Comparison of ENCODE assay signal across 8 mouse cellular contexts in the genomic region with DNA sequence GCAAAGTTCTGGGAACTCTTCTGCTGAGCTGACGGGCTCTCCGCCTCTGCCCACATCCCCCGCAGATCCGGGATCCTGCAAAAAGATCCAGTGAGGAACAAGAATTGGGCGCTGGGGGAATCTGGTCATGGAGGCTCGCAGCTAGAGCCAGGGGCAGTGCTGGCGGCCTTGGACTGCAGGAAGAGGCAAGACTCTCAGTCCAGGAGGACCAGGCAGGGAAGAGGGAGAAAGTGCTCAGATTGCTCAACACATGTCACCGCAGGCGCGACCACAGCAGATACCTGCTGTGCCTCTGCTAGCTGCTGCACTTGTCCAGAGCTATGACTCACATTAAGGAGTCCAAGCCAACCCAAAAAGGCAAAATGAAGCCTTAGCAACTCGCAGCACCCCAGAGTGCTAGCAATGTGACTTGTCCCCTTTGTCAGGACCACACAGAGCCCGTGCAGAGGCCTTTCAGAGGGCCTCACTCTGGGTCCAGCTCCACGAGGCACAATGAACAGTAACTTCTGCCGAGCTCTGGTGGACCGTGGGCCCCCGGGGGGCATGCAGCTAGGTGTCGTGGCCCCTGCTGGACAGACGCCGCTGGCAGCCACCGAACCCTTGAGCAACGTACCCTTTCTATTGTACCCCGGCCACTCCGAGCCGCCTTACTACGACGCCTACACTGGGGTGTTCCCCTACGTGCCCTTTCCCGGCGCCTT. TPM values are rescaled to one million over a fixed set of nuclear protein-coding genes. Genes with fewer than 3 reads are reported as not detected.
DNase-seq lines count a peak whose midpoint lies in the region; ATAC-seq lines count a peak whose summit lies in the region.

A gene (plus strand): TSS at position 493 of the 701 bp plus-strand sequence.

- peak within 1 kb of the TSS; percentile 73 for H3K4me2 ChIP-seq in forebrain, embryonic 16.5 days (ENCODE audit: low read length)
- peak within 1 kb of the TSS; percentile 46 for H3K4me2 ChIP-seq in lung, embryonic 16.5 days (ENCODE audit: low read depth, low read length)

- no peak; the same call in 1 of the 2 replicates for ATAC-seq in forebrain, embryonic 16.5 days
- no peak for ATAC-seq in lung, embryonic 16.5 days (ENCODE audit: low read depth)

- H3K36me3 ChIP-seq in forebrain, embryonic 16.5 days (ENCODE audit: control insufficient read depth, insufficient read depth): no peaks in the 10 kb centered on the region
- H3K36me3 ChIP-seq in lung, embryonic 16.5 days (ENCODE audit: control insufficient read depth, insufficient read depth, low read length): no peaks in the 10 kb centered on the region

- no peaks in the 10 kb centered on the region for H3K9me3 ChIP-seq in forebrain, embryonic 16.5 days (ENCODE audit: control insufficient read depth, low read length)
- H3K9me3 ChIP-seq in lung, embryonic 16.5 days (ENCODE audit: control insufficient read depth, low read length): no peaks in the 10 kb centered on the region

- 18% methylated on average over 29 of the region's 29 CpGs for WGBS in forebrain, embryonic 16.5 days
- 19% methylated on average over 29 of the region's 29 CpGs for WGBS in lung, embryonic 16.5 days

- H3K27me3 ChIP-seq in forebrain, embryonic 16.5 days (replicated peaks; ENCODE audit: control insufficient read depth, insufficient read depth, low read length): peaks cover 11% of the 10 kb centered on the region
- peaks cover 39% of the 10 kb centered on the region for H3K27me3 ChIP-seq in lung, embryonic 16.5 days (ENCODE audit: control insufficient read depth, insufficient read depth, low read depth, low read length)

- peak; percentile 19 to 21 for DNase-seq in cerebellum, postnatal 25 days
- DNase-seq in cerebellum, adult 11 months: no peak
- DNase-seq in 3T3-L1 (ENCODE audit: low read depth, low spot score): peak; percentile 6
- DNase-seq in embryo, embryonic 10 days (ENCODE audit: low spot score): no peak
- DNase-seq in urinary bladder, postnatal 36 days (ENCODE audit: low spot score in 2 of 2): no peak
- DNase-seq in layer of hippocampus, postnatal 10 days (ENCODE audit: low spot score in 2 of 2): no peak

- H3K27ac ChIP-seq in forebrain, embryonic 16.5 days (ENCODE audit: low read length): no peak within 1 kb of the TSS
- H3K27ac ChIP-seq in lung, embryonic 16.5 days (ENCODE audit: low read length): no peak within 1 kb of the TSS

- peak within 1 kb of the TSS; percentile 62 for H3K9ac ChIP-seq in forebrain, embryonic 16.5 days (replicated peaks; ENCODE audit: low read depth, low read length)
- H3K9ac ChIP-seq in lung, embryonic 16.5 days (ENCODE audit: low read length): 0 out of 2 replicates have a peak within 1 kb of the TSS, but pooled peaks have one; percentile 23

- peaks cover 14% of the 10 kb centered on the region for H3K4me1 ChIP-seq in forebrain, embryonic 16.5 days (replicated peaks; ENCODE audit: control insufficient read depth, insufficient read depth, low read length)
- peaks cover 10% of the 10 kb centered on the region; the same call in 1 of the 2 replicates for H3K4me1 ChIP-seq in lung, embryonic 16.5 days (replicated peaks; ENCODE audit: control insufficient read depth, insufficient read depth, low read length)

- peak within 1 kb of the TSS; percentile 47 for H3K4me3 ChIP-seq in forebrain, embryonic 16.5 days (replicated peaks; ENCODE audit: low read length)
- H3K4me3 ChIP-seq in lung, embryonic 16.5 days (ENCODE audit: low read length): peak within 1 kb of the TSS; percentile 26

RNA-seq across cellular contexts. Expression of the gene that starts here (rescaled TPM):
- not detected in 2 replicates for polyA plus RNA-seq in forebrain, embryonic 16.5 days (2015; fragmentation: Nextera tagmentation; extraction: Ambion mirVana)
- polyA plus RNA-seq in lung, embryonic 16.5 days (2015; fragmentation: Nextera tagmentation; extraction: Ambion mirVana): not detected in 2 replicates
- total RNA-seq in layer of hippocampus, postnatal 10 days (2021): under 1 TPM in 1 of 2 experiments, not detected in 1; 0.71 TPM

Comparison
In these comparisons a context has a peak if more than half of its experiments do, and no peak if none do; other contexts are left out.
1. DNase-seq: peak in cerebellum, postnatal 25 days (2 of 2) and 3T3-L1 (single experiment); none in cerebellum, adult 11 months (single experiment), embryo, embryonic 10 days (single experiment), urinary bladder, postnatal 36 days (0 of 2) and layer of hippocampus, postnatal 10 days (0 of 2).